Mouse (Mus musculus) urinary bladder, postnatal 25 days (tissue): ENCODE measurements around the gene Sox8.

Experiments
- DNase-seq: peaks from one replicate; pipeline ENCODE4 v3.0.0; 2022; ENCODE audit warnings: low spot score

Sox8 gene

DNA sequence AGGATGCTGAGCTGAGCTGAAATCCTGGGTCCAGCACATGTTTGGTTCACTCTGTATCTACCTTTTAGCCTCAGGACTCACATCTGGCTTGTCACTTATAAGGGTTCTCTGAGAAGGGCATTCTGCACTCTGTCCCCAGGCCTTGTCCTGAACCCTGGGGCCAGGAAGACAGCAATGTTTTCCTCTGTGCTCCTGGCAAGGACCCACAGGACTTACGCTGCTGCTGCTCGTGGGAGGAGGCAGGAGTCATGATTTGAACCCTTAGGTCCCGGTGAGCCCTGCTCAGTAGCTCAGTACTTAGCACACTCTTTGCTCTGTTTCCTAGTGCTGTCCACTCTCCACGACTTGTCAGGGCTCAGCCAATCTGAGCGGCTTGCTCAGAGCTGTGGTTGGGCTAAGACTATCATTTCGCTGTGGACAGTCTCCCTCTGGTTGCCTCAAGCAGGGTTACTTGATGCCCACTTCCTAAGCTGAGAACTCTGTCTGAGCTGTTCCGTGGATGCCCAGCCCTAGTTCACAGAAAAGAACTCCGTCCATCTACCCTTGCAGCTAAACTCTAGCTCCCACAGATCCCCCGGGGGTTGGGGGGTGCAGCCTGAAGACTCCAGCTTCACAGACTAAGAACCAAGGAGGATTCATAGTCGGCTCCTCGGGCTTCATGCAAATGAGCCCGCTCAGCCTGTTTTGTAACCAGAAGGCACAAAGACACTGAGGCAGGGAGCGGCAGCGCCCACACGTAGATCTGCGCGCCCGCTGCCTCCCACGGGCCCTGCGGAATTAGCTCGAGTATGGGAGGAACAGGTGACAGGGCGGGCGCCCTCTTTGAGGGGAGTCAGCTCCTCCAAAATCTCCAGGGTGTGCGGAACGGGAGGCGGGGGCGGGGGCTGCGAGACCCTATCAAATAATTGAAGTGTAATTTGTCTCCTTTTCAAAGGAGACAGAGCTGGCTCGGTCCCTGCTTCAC lies 14.5 kb downstream of the Sox8 start:
- DNase-seq = no peak

GRCm38 (mm10) chr17:25555159-25555558 lies 15.3 kb downstream of the Sox8 start:
- no peak for DNase-seq

GRCm38 (mm10) chr17:25551313-25551712 lies 19.2 kb downstream of the Sox8 start:
- no peak for DNase-seq

DNA sequence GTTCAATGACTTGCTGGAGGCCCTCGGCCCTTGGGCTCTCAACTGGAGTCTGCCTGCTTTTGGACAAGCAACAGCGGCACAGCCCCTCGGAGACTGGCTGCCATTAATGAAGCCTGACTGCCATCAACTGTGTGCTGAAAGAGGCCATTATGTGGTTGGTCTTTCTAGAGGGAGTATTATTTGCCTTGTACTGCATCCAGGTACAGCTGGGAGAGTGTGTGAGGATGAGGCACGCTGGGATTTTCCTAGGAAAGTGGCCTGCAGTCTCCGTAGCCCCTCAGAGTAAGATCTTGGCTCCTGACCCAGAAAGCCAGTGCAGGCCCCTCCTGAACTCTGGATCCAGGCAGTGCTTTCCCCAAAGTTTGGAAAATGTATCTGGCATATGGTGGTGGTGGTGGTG lies 20.5 kb downstream of the Sox8 start:
- DNase-seq = no peak

GRCm38 (mm10) chr17:25547026-25547425 lies 23.5 kb downstream of the Sox8 start:
- DNase-seq = no peak

DNA sequence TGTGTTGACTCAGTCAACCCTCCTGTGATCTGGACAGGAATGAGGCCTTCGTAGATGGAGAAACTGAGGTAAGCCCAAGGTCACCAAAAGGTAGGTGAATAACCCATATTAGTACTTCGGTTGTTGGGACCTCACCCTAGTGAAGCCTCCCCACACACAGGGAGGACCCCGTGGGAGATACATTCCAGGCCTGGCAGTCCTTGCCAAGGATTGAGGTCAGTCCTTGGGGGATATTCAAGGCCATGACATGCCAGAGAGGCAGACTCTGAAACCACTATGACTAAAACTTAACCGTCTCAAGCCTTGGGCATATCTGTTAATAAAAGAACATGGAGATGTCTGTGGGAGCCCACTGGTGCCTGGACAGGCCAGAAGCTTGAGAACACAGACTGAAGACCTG lies 28.7 kb downstream of the Sox8 start:
- DNase-seq = no peak

GRCm38 (mm10) chr17:25540731-25541130 lies 29.8 kb downstream of the Sox8 start:
- DNase-seq = no peak

DNA sequence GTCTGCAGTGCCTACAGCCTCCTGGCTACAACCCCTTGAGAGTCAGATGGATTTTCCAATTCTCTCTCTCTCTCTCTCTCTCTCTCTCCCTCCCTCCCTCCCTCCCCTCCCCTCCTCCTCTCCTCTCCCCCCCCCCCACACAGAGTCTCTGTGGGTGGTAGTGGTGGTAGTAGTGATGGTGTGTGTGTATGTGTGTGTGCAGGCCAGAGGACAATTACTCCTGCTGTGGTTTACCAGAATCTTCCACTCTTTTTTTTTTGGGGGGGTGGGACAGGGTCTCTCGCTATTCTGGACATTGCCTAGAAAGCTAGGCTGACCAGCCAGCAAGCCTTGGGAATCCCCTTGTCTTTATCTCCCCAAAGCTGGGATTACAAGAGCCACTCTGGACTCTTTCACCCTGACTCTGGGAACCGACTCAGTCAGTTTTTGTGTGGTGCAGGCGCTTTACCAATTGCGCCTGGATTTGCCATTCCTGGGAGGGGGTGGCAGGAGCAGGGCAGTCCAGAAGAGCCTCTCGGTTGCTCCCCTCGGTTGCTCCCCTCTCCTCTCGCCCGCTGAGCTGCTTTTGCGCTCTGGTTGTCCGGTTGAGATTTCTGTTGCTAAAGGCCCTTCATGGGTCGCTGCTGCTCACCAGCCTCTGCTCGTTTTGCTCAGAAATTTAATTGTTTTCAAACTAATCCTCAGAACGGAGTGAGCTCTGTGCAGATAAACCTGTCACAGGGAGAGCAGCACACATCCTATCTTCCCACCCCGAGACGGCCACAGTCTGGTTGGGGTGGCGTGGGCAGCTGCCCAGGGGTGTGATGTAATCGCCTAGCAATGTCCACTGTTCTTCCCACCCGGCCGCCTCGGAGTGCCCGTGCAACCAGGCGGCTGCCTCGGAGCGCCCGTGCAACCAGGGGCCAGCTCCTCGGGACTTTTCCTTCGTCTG lies 31.3 kb downstream of the Sox8 start:
- peak; percentile 38 for DNase-seq

DNA sequence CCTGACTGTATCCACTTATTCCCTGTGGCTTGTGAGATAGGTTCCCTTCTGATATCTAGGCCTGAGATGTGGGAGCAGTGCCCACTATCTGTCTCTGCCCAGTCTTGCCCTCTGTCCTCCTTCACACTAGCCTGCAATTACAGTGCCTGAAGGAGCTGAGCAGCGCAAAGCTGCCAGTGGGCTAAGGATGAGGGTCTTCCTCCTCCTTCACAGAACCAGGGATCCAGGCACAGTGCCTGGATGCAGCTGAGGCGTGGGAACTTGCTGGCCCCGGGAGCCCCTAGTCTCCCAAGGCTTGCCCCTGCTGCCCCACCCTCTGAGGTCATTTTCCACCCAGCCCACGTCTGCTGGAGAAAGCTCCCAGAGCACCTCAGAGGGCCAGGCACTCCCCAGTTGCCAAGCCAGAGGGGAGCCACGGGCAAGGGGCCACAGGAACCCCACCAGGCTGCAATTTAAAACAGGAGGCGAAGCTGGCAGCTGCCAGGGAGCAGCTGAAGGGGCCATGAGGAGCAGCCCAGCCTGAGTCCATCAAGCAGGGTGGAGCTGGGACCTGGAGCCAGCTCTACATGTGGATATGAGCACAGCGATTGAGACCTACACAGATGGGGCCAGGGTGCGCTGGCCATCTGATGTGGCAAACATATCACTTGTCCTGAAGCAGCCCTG lies 40.0 kb downstream of the Sox8 start:
- DNase-seq = no peak

GRCm38 (mm10) chr17:25522080-25522479 lies 48.4 kb downstream of the Sox8 start:
- no peak for DNase-seq

DNA sequence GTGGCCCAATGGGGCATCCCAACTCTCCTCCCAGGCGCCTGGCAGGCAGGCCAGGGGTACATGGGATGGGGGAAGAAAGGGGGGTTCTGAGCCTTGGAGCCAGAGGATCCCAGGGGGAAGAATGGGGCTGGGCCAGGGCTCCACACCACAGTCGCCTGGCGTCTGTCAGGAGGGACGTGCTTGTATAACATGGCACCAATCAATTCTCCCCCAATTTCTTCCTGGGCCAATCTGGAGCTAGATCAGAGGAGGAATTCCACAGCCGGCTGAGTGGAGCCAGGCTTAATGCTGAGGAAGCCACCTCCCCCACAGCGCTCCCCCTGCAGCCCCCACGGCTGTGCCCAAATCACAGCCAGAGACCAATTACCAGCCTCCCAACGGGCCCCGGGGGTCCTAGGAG lies 50.0 kb downstream of the Sox8 start:
- DNase-seq = no peak

DNA sequence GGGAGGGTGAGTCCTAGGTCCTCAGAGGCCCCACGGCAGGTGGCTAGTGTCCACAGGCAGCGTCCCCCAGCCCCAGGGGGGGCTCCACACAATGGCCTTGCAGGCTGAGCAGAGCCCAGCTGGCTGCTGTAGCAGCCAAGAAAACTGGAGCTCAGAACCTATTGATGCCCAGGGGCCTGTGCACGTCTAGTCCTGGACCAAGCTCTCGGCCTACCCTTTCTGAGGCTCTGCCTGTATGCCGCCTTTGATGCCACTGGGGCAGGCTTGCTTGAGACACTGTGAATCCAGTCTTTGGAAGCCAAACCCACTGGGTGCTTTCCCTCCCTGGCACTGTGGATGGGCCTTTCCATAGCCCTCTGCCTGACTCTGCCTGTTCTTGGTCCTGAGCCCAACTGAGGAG lies 51.0 kb downstream of the Sox8 start:
- no peak for DNase-seq

DNA sequence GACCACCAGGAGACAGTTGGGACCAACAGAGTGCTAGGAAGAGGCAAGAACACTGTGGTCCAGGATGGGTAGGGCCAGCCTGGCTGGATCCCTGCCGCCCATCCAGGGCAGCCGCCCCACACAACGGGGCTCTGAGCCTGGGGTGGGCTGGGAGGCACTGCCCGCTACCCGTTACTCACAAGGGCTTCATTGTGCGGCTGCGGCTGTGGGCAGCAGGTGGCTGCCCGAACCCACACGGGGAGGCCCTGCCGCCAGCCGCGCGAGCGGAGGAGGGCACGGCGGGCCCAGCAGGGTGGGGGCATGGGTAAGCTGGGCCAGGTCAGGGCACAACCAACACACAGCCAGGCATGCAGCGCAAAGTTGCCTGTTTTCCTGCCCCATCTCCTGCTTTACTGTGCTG lies 52.3 kb downstream of the Sox8 start:
- DNase-seq = no peak

DNA sequence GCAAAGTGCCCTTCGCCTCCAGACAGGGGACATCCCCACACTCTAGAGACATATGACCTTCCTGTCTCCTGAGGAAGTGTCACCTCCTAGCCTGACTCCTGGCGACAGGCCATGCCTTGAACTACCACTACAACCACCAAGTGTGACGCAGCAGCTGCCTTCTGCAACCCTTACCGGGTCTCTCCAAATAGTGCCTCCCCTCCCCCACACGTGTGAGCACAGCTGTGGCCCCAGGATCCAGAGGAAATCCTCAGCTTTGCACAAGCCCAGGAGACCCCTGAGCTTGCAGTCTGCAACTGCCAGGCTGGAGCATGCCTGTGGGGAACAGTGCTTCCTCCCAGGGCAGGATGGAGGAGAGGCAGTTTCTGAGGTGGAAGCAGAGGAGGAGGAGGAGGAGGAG lies 54.2 kb downstream of the Sox8 start:
- DNase-seq = no peak
